Mouse (Mus musculus): ENCODE data around the gene Gmeb1. TPM values are rescaled to one million over a fixed set of nuclear protein-coding genes. Genes with fewer than 3 reads are reported as not detected.
"Not testable (repeated sequence)": the region's sequence is repeated elsewhere in the genome, so short reads cannot be mapped to it uniquely, and the experiment has no call there.

Gene Gmeb1
- polyA plus RNA-seq, 1 experiment, result 16.7 TPM

- Histone ChIP-seq H3K4me3 (ENCODE audit: insufficient read depth, low read length) (peak overlapping the region; percentile 61), H3K27ac (ENCODE audit: insufficient read depth, low read depth, low read length) (no peak overlapping the region), H3K4me1 (ENCODE audit: control insufficient read depth, insufficient read depth, low read length) (peaks cover 2% of the 10 kb centered on the region; the same call in 1 of the 2 replicates)
- TF ChIP-seq POLR2A (IDR thresholded peaks at IDR 0.05; ENCODE audit: borderline replicate concordance, low read depth, low read length), result no peak
- TF ChIP-seq CTCF (IDR thresholded peaks at IDR 0.05; ENCODE audit: low read depth, low read length), result no peak
Observed at GRCm38 (mm10) chr4:132301965-132302938, 40.9 kb upstream of the Gmeb1 start.

- TF ChIP-seq POLR2A (IDR thresholded peaks at IDR 0.05; ENCODE audit: borderline replicate concordance, low read depth, low read length) (no peak), CTCF (IDR thresholded peaks at IDR 0.05; ENCODE audit: low read depth, low read length) (no peak)
- Histone ChIP-seq H3K4me3 (ENCODE audit: insufficient read depth, low read length) (no peak overlapping the region), H3K27ac (ENCODE audit: insufficient read depth, low read depth, low read length) (no peak overlapping the region), H3K4me1 (ENCODE audit: control insufficient read depth, insufficient read depth, low read length) (peaks cover 2% of the 10 kb centered on the region; the same call in 1 of the 2 replicates)
Observed at GRCm38 (mm10) chr4:132301486-132301885, 40.1 kb upstream of the Gmeb1 start.

- no peak overlapping the region for H3K27ac ChIP-seq (ENCODE audit: insufficient read depth, low read depth, low read length)
- H3K4me1 ChIP-seq (ENCODE audit: control insufficient read depth, insufficient read depth, low read length), result no peaks in the 10 kb centered on the region
- TF ChIP-seq POLR2A (IDR thresholded peaks at IDR 0.05; ENCODE audit: borderline replicate concordance, low read depth, low read length) (no peak), CTCF (IDR thresholded peaks at IDR 0.05; ENCODE audit: low read depth, low read length) (no peak)
- H3K4me3 ChIP-seq (ENCODE audit: insufficient read depth, low read length), result no peak overlapping the region
Observed at GRCm38 (mm10) chr4:132299849-132300248, 38.4 kb upstream of the Gmeb1 start.

GRCm38 (mm10) chr4:132295696-132296390 lies 34.4 kb upstream of the Gmeb1 start:
- Histone ChIP-seq H3K27ac (ENCODE audit: insufficient read depth, low read depth, low read length) (no peak overlapping the region), H3K4me1 (ENCODE audit: control insufficient read depth, insufficient read depth, low read length) (no peaks in the 10 kb centered on the region), H3K4me3 (ENCODE audit: insufficient read depth, low read length) (no peak overlapping the region)
- no peak for TF ChIP-seq CTCF (IDR thresholded peaks at IDR 0.05; ENCODE audit: low read depth, low read length)
- TF ChIP-seq POLR2A (IDR thresholded peaks at IDR 0.05; ENCODE audit: borderline replicate concordance, low read depth, low read length), result no peak

- H3K27ac ChIP-seq (ENCODE audit: insufficient read depth, low read depth, low read length), result no peak overlapping the region
- TF ChIP-seq POLR2A (IDR thresholded peaks at IDR 0.05; ENCODE audit: borderline replicate concordance, low read depth, low read length) (no peak), CTCF (IDR thresholded peaks at IDR 0.05; ENCODE audit: low read depth, low read length) (no peak)
- no peaks in the 10 kb centered on the region for H3K4me1 ChIP-seq (ENCODE audit: control insufficient read depth, insufficient read depth, low read length)
- H3K4me3 ChIP-seq (ENCODE audit: insufficient read depth, low read length), result no peak overlapping the region
Observed at GRCm38 (mm10) chr4:132293682-132294240, 32.4 kb upstream of the Gmeb1 start.

- no peak for TF ChIP-seq POLR2A (IDR thresholded peaks at IDR 0.05; ENCODE audit: borderline replicate concordance, low read depth, low read length)
- peak; percentile 24; the same call in 1 of the 2 replicates for TF ChIP-seq CTCF (IDR thresholded peaks at IDR 0.05; ENCODE audit: low read depth, low read length)
- H3K27ac ChIP-seq (ENCODE audit: insufficient read depth, low read depth, low read length), result no peak overlapping the region
- H3K4me1 ChIP-seq (ENCODE audit: control insufficient read depth, insufficient read depth, low read length), result no peaks in the 10 kb centered on the region
- no peak overlapping the region for H3K4me3 ChIP-seq (ENCODE audit: insufficient read depth, low read length)
Observed at GRCm38 (mm10) chr4:132292988-132293387, 31.6 kb upstream of the Gmeb1 start.

- Histone ChIP-seq H3K4me3 (ENCODE audit: insufficient read depth, low read length) (no peak overlapping the region), H3K27ac (ENCODE audit: insufficient read depth, low read depth, low read length) (no peak overlapping the region), H3K4me1 (ENCODE audit: control insufficient read depth, insufficient read depth, low read length) (no peaks in the 10 kb centered on the region)
- TF ChIP-seq POLR2A (IDR thresholded peaks at IDR 0.05; ENCODE audit: borderline replicate concordance, low read depth, low read length), result no peak
- no peak for TF ChIP-seq CTCF (IDR thresholded peaks at IDR 0.05; ENCODE audit: low read depth, low read length)
Observed at GRCm38 (mm10) chr4:132291624-132292335, 30.4 kb upstream of the Gmeb1 start.

- Histone ChIP-seq H3K4me3 (ENCODE audit: insufficient read depth, low read length) (no peak overlapping the region), H3K4me1 (ENCODE audit: control insufficient read depth, insufficient read depth, low read length) (no peaks in the 10 kb centered on the region), H3K27ac (ENCODE audit: insufficient read depth, low read depth, low read length) (no peak overlapping the region)
- TF ChIP-seq POLR2A (IDR thresholded peaks at IDR 0.05; ENCODE audit: borderline replicate concordance, low read depth, low read length), result no peak
- TF ChIP-seq CTCF (IDR thresholded peaks at IDR 0.05; ENCODE audit: low read depth, low read length), result no peak
Observed at GRCm38 (mm10) chr4:132291056-132291455, 29.7 kb upstream of the Gmeb1 start.

- H3K27ac ChIP-seq (ENCODE audit: insufficient read depth, low read depth, low read length); H3K4me3 ChIP-seq (ENCODE audit: insufficient read depth, low read length); H3K4me1 ChIP-seq (ENCODE audit: control insufficient read depth, insufficient read depth, low read length): not testable (repeated sequence)
Observed at GRCm38 (mm10) chr4:132288840-132289239, 27.4 kb upstream of the Gmeb1 start.

Measured in bone marrow macrophage, adult 2 months (primary cell).